Comparison of ENCODE assay signal across 21 mouse cellular contexts in genomic region chr12:112925950-112926349, GRCm38 (mm10). TPM values are rescaled to one million over a fixed set of nuclear protein-coding genes. Genes with fewer than 3 reads are reported as not detected.
DNase-seq lines count a peak whose midpoint lies in the region; ATAC-seq and TF ChIP-seq lines count a peak whose summit lies in the region.
"Had no signal": no experiment of that assay in that cellular context is flagged by ENCODE, and none has a peak within 500 bp of the region (broad histone marks: within the 10 kb centered on the region; RNA-seq: fewer than 3 reads in every experiment).

No protein-coding gene starts in this region.

- no peak for TF ChIP-seq POLR2A in heart, adult 2 months (IDR thresholded peaks at IDR 0.05; ENCODE audit: insufficient read depth, low read depth, low read length)

- H3K4me3 ChIP-seq in heart, adult 2 months = no peak overlapping the region
- H3K4me3 ChIP-seq in limb, embryonic 13.5 days = no peak overlapping the region
- no peak overlapping the region for H3K4me3 ChIP-seq in limb, embryonic 10.5 days
- no peak overlapping the region for H3K4me3 ChIP-seq in midbrain, postnatal 0 days (ENCODE audit: low read depth, low read length)
- H3K4me3 ChIP-seq in midbrain, embryonic 16.5 days (ENCODE audit: low read depth, low read length) = no peak overlapping the region
- no peak overlapping the region for H3K4me3 ChIP-seq in stomach, postnatal 0 days (ENCODE audit: low read depth, low read length)
- H3K4me3 ChIP-seq in heart, embryonic 12.5 days = no peak overlapping the region
- H3K4me3 ChIP-seq: hindbrain, embryonic 13.5 days; liver, embryonic 13.5 days had no signal

- TF ChIP-seq CTCF in heart, adult 2 months (IDR thresholded peaks at IDR 0.05) = peak; percentile 50
- peak; percentile 54 for TF ChIP-seq CTCF in midbrain, postnatal 0 days (IDR thresholded peaks at IDR 0.05)
- TF ChIP-seq CTCF in stomach, postnatal 0 days (IDR thresholded peaks at IDR 0.05; ENCODE audit: low read depth) = peak; percentile 58

- peaks cover 11% of the 10 kb centered on the region for H3K4me1 ChIP-seq in heart, adult 2 months (ENCODE audit: control insufficient read depth, insufficient read depth, low read length)
- peaks cover 42% of the 10 kb centered on the region for H3K4me1 ChIP-seq in limb, embryonic 13.5 days
- H3K4me1 ChIP-seq in limb, embryonic 10.5 days = peaks cover 69% of the 10 kb centered on the region
- H3K4me1 ChIP-seq in midbrain, postnatal 0 days (ENCODE audit: insufficient read depth, low read length) = peaks cover 7% of the 10 kb centered on the region; the same call in 1 of the 2 replicates
- peaks cover 27% of the 10 kb centered on the region for H3K4me1 ChIP-seq in midbrain, embryonic 16.5 days (ENCODE audit: control insufficient read depth, insufficient read depth, low read length)
- H3K4me1 ChIP-seq in stomach, postnatal 0 days (replicated peaks; ENCODE audit: control insufficient read depth, insufficient read depth) = peaks cover 4% of the 10 kb centered on the region; the same call in 1 of the 2 replicates
- peaks cover 44% of the 10 kb centered on the region for H3K4me1 ChIP-seq in heart, embryonic 12.5 days (replicated peaks)

- DNase-seq in heart, adult 2 months = no peak
- no peak for DNase-seq in heart, adult 8-10 months (ENCODE audit: low spot score)
- no peak for DNase-seq in limb, embryonic 10.5 days (ENCODE audit: low spot score)
- no peak for DNase-seq in midbrain, postnatal 0 days (ENCODE audit: low spot score)
- DNase-seq in stomach, postnatal 0 days (ENCODE audit: low spot score) = no peak
- DNase-seq: adrenal gland, adult 2 months; B cell, adult 2 months; cerebellum, adult 9-11 months; embryo, embryonic 11 days; gastrocnemius, postnatal 10 days; heart, postnatal 14 days; liver, embryonic 13.5 days; lung, postnatal 4 days; right cerebral cortex, adult 18-20 months had no signal

- H3K79me2 ChIP-seq in heart, adult 2 months (replicated peaks; ENCODE audit: control insufficient read depth, insufficient read depth, low read length) = peaks cover 6% of the 10 kb centered on the region

- H3K27me3 ChIP-seq in heart, adult 2 months (ENCODE audit: control insufficient read depth, insufficient read depth, low read length) = no peaks in the 10 kb centered on the region
- H3K27me3 ChIP-seq in limb, embryonic 13.5 days = peaks cover 67% of the 10 kb centered on the region
- H3K27me3 ChIP-seq in limb, embryonic 10.5 days (ENCODE audit: low read depth, poor library complexity, severe bottlenecking) = peaks cover 72% of the 10 kb centered on the region
- H3K27me3 ChIP-seq in midbrain, postnatal 0 days (ENCODE audit: insufficient read depth, low read length) = no peaks in the 10 kb centered on the region
- H3K27me3 ChIP-seq in midbrain, embryonic 16.5 days (ENCODE audit: control insufficient read depth, insufficient read depth, low read depth, low read length) = peaks cover 2% of the 10 kb centered on the region; the same call in 1 of the 2 replicates
- H3K27me3 ChIP-seq in stomach, postnatal 0 days (ENCODE audit: control insufficient read depth, insufficient read depth, low read length) = no peaks in the 10 kb centered on the region; the same call in 1 of the 2 replicates
- peaks cover 84% of the 10 kb centered on the region for H3K27me3 ChIP-seq in heart, embryonic 12.5 days (replicated peaks)

- intact Hi-C loops in heart, adult 2 months (cut with DNase I) = no loop called here

- no peak overlapping the region for H3K9ac ChIP-seq in heart, adult 2 months (ENCODE audit: low read depth, low read length)
- H3K9ac ChIP-seq in limb, embryonic 13.5 days = 0 out of 2 replicates have a peak overlapping the region, but pooled peaks have one; percentile 19
- H3K9ac ChIP-seq in midbrain, postnatal 0 days (replicated peaks; ENCODE audit: low read length, poor library complexity, severe bottlenecking) = no peak overlapping the region
- no peak overlapping the region for H3K9ac ChIP-seq in midbrain, embryonic 16.5 days (ENCODE audit: low read depth, low read length)
- H3K9ac ChIP-seq in stomach, postnatal 0 days (ENCODE audit: low read length) = no peak overlapping the region
- no peak overlapping the region for H3K9ac ChIP-seq in heart, embryonic 12.5 days
- H3K9ac ChIP-seq: liver, embryonic 13.5 days had no signal

- H3K36me3 ChIP-seq in heart, adult 2 months (ENCODE audit: control insufficient read depth, insufficient read depth, low read length) = no peaks in the 10 kb centered on the region
- no peaks in the 10 kb centered on the region for H3K36me3 ChIP-seq in limb, embryonic 13.5 days
- no peaks in the 10 kb centered on the region for H3K36me3 ChIP-seq in limb, embryonic 10.5 days
- peaks cover under 1% of the 10 kb centered on the region; the same call in 1 of the 2 replicates for H3K36me3 ChIP-seq in midbrain, postnatal 0 days (ENCODE audit: insufficient read depth, low read length)
- H3K36me3 ChIP-seq in midbrain, embryonic 16.5 days (ENCODE audit: control insufficient read depth, insufficient read depth, low read length) = no peaks in the 10 kb centered on the region; the same call in 1 of the 2 replicates
- no peaks in the 10 kb centered on the region for H3K36me3 ChIP-seq in stomach, postnatal 0 days (ENCODE audit: control insufficient read depth, insufficient read depth, low read length)
- H3K36me3 ChIP-seq in heart, embryonic 12.5 days = no peaks in the 10 kb centered on the region
- H3K36me3 ChIP-seq: liver, embryonic 13.5 days had no signal

- no peaks in the 10 kb centered on the region for H3K9me3 ChIP-seq in limb, embryonic 13.5 days
- H3K9me3 ChIP-seq in limb, embryonic 10.5 days (replicated peaks) = no peaks in the 10 kb centered on the region
- no peaks in the 10 kb centered on the region for H3K9me3 ChIP-seq in midbrain, postnatal 0 days (ENCODE audit: low read length)
- H3K9me3 ChIP-seq in midbrain, embryonic 16.5 days (replicated peaks; ENCODE audit: control insufficient read depth, low read length, poor library complexity, severe bottlenecking) = no peaks in the 10 kb centered on the region
- H3K9me3 ChIP-seq in stomach, postnatal 0 days (ENCODE audit: control insufficient read depth, low read length) = no peaks in the 10 kb centered on the region
- H3K9me3 ChIP-seq in heart, embryonic 12.5 days (replicated peaks) = no peaks in the 10 kb centered on the region
- H3K9me3 ChIP-seq: hindbrain, embryonic 13.5 days; liver, embryonic 13.5 days had no signal

- no peak for TF ChIP-seq EP300 in heart, adult 2 months (IDR thresholded peaks at IDR 0.05; ENCODE audit: insufficient read depth, low read depth, low read length)
- no peak for TF ChIP-seq EP300 in stomach, postnatal 0 days (optimal IDR thresholded peaks at IDR 0.05)

- 87% methylated on average over 6 of the region's 6 CpGs for WGBS in heart, adult 2 months
- WGBS in limb, embryonic 13.5 days = 87% methylated on average over 6 of the region's 6 CpGs
- WGBS in limb, embryonic 10.5 days = 85% methylated on average over 6 of the region's 6 CpGs
- 86% methylated on average over 6 of the region's 6 CpGs for WGBS in midbrain, postnatal 0 days
- WGBS in midbrain, embryonic 16.5 days = 76% methylated on average over 6 of the region's 6 CpGs
- 75% methylated on average over 6 of the region's 6 CpGs for WGBS in stomach, postnatal 0 days
- 85% methylated on average over 6 of the region's 6 CpGs for WGBS in heart, embryonic 12.5 days

- ATAC-seq in limb, embryonic 13.5 days (ENCODE audit: low FRiP score, low read depth) = no peak
- ATAC-seq in midbrain, postnatal 0 days (ENCODE audit: low FRiP score) = no peak
- no peak for ATAC-seq in midbrain, embryonic 16.5 days
- no peak for ATAC-seq in stomach, postnatal 0 days (ENCODE audit: low FRiP score, low TSS enrichment)
- ATAC-seq in heart, embryonic 12.5 days (ENCODE audit: insufficient number of reproducible peaks, low FRiP score) = no peak

- H3K4me2 ChIP-seq in limb, embryonic 13.5 days (replicated peaks) = 0 out of 2 replicates have a peak overlapping the region, but pooled peaks have one; percentile 1
- H3K4me2 ChIP-seq in midbrain, postnatal 0 days (ENCODE audit: low read depth, low read length, poor library complexity, severe bottlenecking) = no peak overlapping the region
- no peak overlapping the region for H3K4me2 ChIP-seq in midbrain, embryonic 16.5 days (ENCODE audit: low read length)
- no peak overlapping the region for H3K4me2 ChIP-seq in stomach, postnatal 0 days (replicated peaks; ENCODE audit: low read depth)
- H3K4me2 ChIP-seq in heart, embryonic 12.5 days = no peak overlapping the region
- H3K4me2 ChIP-seq: hindbrain, embryonic 13.5 days; liver, embryonic 13.5 days had no signal

- no peak overlapping the region for H3K27ac ChIP-seq in heart, adult 2 months
- no peak overlapping the region for H3K27ac ChIP-seq in limb, embryonic 13.5 days
- no peak overlapping the region for H3K27ac ChIP-seq in limb, embryonic 10.5 days
- H3K27ac ChIP-seq in midbrain, postnatal 0 days (ENCODE audit: low read depth, low read length) = no peak overlapping the region
- no peak overlapping the region for H3K27ac ChIP-seq in midbrain, embryonic 16.5 days (ENCODE audit: low read length)
- H3K27ac ChIP-seq in stomach, postnatal 0 days (replicated peaks) = no peak overlapping the region
- H3K27ac ChIP-seq in heart, embryonic 12.5 days (ENCODE audit: poor library complexity, severe bottlenecking) = no peak overlapping the region
- H3K27ac ChIP-seq: hindbrain, embryonic 13.5 days; liver, embryonic 13.5 days had no signal

RNA-seq across cellular contexts. Expression of gene Jag2, which starts 3.6 kb away (rescaled TPM):
- total RNA-seq in heart, adult 2 months (2021) = 10 to 100 TPM; 25.4 to 27.4 TPM
- polyA plus RNA-seq in heart, adult 2 months (2012; rRNA removed) = 34.4 and 35.5 TPM in 2 replicates
- total RNA-seq in heart, adult 8-10 months (2022) = 10 to 100 TPM; 25.1 to 30.4 (median 29.8) TPM
- polyA plus RNA-seq in limb, embryonic 13.5 days (2015; fragmentation: Nextera tagmentation; extraction: Ambion mirVana) = 5.9 and 7.8 TPM in 2 replicates
- polyA plus RNA-seq in limb, embryonic 10.5 days (2016; fragmentation: Nextera tagmentation; extraction: Ambion mirVana) = 3.5 and 4.5 TPM in 2 replicates
- 88.4 and 94.6 TPM in 2 replicates for total RNA-seq in midbrain, postnatal 0 days (2014; rRNA removed)
- 9.4 and 12.1 TPM in 2 replicates for polyA plus RNA-seq in midbrain, postnatal 0 days (2015; fragmentation: Nextera tagmentation; extraction: Ambion mirVana)
- 10.4 and 14.8 TPM in 2 replicates for polyA plus RNA-seq in midbrain, embryonic 16.5 days (2015; fragmentation: Nextera tagmentation; extraction: Ambion mirVana)
- 3.2 and 4.5 TPM in 2 replicates for polyA plus RNA-seq in stomach, postnatal 0 days (2015; fragmentation: Nextera tagmentation; extraction: Ambion mirVana)
- polyA plus RNA-seq in heart, embryonic 12.5 days (2016; fragmentation: Nextera tagmentation; extraction: Ambion mirVana) = 2.6 TPM in 2 replicates

RNA-seq across cellular contexts. Expression of gene Nudt14, which starts 16.0 kb away (rescaled TPM):
- total RNA-seq in heart, adult 2 months (2021) = 1 to 10 TPM; 5.7 to 8.6 TPM
- 11.4 and 14.8 TPM in 2 replicates for polyA plus RNA-seq in heart, adult 2 months (2012; rRNA removed)
- 10 to 100 TPM in 1 of 4 experiments, 1 to 10 TPM in 3; 7.0 to 11.7 (median 8.5) TPM for total RNA-seq in heart, adult 8-10 months (2022)
- 83.8 and 88.9 TPM in 2 replicates for polyA plus RNA-seq in limb, embryonic 13.5 days (2015; fragmentation: Nextera tagmentation; extraction: Ambion mirVana)
- 76.7 and 79.7 TPM in 2 replicates for polyA plus RNA-seq in limb, embryonic 10.5 days (2016; fragmentation: Nextera tagmentation; extraction: Ambion mirVana)
- 23.6 and 25.8 TPM in 2 replicates for total RNA-seq in midbrain, postnatal 0 days (2014; rRNA removed)
- polyA plus RNA-seq in midbrain, postnatal 0 days (2015; fragmentation: Nextera tagmentation; extraction: Ambion mirVana) = 41.8 and 48.0 TPM in 2 replicates
- 48.0 and 53.1 TPM in 2 replicates for polyA plus RNA-seq in midbrain, embryonic 16.5 days (2015; fragmentation: Nextera tagmentation; extraction: Ambion mirVana)
- polyA plus RNA-seq in stomach, postnatal 0 days (2015; fragmentation: Nextera tagmentation; extraction: Ambion mirVana) = 78.6 and 82.7 TPM in 2 replicates
- polyA plus RNA-seq in heart, embryonic 12.5 days (2016; fragmentation: Nextera tagmentation; extraction: Ambion mirVana) = 38.3 and 41.7 TPM in 2 replicates

RNA-seq across cellular contexts. Expression of gene Btbd6, which starts 50.3 kb away (rescaled TPM):
- 10 to 100 TPM; 21.8 to 24.3 TPM for total RNA-seq in heart, adult 2 months (2021)
- polyA plus RNA-seq in heart, adult 2 months (2012; rRNA removed) = 26.7 and 27.4 TPM in 2 replicates
- total RNA-seq in heart, adult 8-10 months (2022) = 10 to 100 TPM; 21.6 to 29.6 (median 26.3) TPM
- 26.7 and 27.5 TPM in 2 replicates for polyA plus RNA-seq in limb, embryonic 13.5 days (2015; fragmentation: Nextera tagmentation; extraction: Ambion mirVana)
- 25.6 and 27.9 TPM in 2 replicates for polyA plus RNA-seq in limb, embryonic 10.5 days (2016; fragmentation: Nextera tagmentation; extraction: Ambion mirVana)
- total RNA-seq in midbrain, postnatal 0 days (2014; rRNA removed) = 79.0 and 81.6 TPM in 2 replicates
- polyA plus RNA-seq in midbrain, postnatal 0 days (2015; fragmentation: Nextera tagmentation; extraction: Ambion mirVana) = 58.4 and 61.9 TPM in 2 replicates
- polyA plus RNA-seq in midbrain, embryonic 16.5 days (2015; fragmentation: Nextera tagmentation; extraction: Ambion mirVana) = 55.5 and 58.8 TPM in 2 replicates
- polyA plus RNA-seq in stomach, postnatal 0 days (2015; fragmentation: Nextera tagmentation; extraction: Ambion mirVana) = 17.1 and 19.7 TPM in 2 replicates
- 22.4 and 23.0 TPM in 2 replicates for polyA plus RNA-seq in heart, embryonic 12.5 days (2016; fragmentation: Nextera tagmentation; extraction: Ambion mirVana)

RNA-seq across cellular contexts. Expression of gene Gpr132, which starts 57.9 kb away (rescaled TPM):
- total RNA-seq in heart, adult 2 months (2021) = under 1 TPM; 0.29 to 0.36 TPM
- polyA plus RNA-seq in heart, adult 2 months (2012; rRNA removed) = 1.00 and 2.0 TPM in 2 replicates
- total RNA-seq in heart, adult 8-10 months (2022) = under 1 TPM; 0.25 to 0.52 (median 0.33) TPM
- 0.11 and 0.13 TPM in 2 replicates for polyA plus RNA-seq in limb, embryonic 13.5 days (2015; fragmentation: Nextera tagmentation; extraction: Ambion mirVana)
- 0.11 TPM in 1 of 2 replicates, not detected in the other for polyA plus RNA-seq in limb, embryonic 10.5 days (2016; fragmentation: Nextera tagmentation; extraction: Ambion mirVana)
- total RNA-seq in midbrain, postnatal 0 days (2014; rRNA removed) = 0.16 TPM in 1 of 2 replicates, not detected in the other
- polyA plus RNA-seq in midbrain, postnatal 0 days (2015; fragmentation: Nextera tagmentation; extraction: Ambion mirVana) = 0.06 TPM in 2 replicates
- polyA plus RNA-seq in midbrain, embryonic 16.5 days (2015; fragmentation: Nextera tagmentation; extraction: Ambion mirVana) = 0.14 TPM in 1 of 2 replicates, not detected in the other
- 0.10 and 0.11 TPM in 2 replicates for polyA plus RNA-seq in stomach, postnatal 0 days (2015; fragmentation: Nextera tagmentation; extraction: Ambion mirVana)
- not detected in 2 replicates for polyA plus RNA-seq in heart, embryonic 12.5 days (2016; fragmentation: Nextera tagmentation; extraction: Ambion mirVana)
- total RNA-seq: layer of hippocampus, postnatal 14 days; left cerebral cortex, postnatal 25 days had no signal
- polyA plus RNA-seq: forebrain, embryonic 11.5 days; hindbrain, embryonic 13.5 days had no signal
